Mouse (Mus musculus) neural tube, embryonic 14.5 days (tissue): ENCODE results near the gene Rab39. TPM values are rescaled to one million over a fixed set of nuclear protein-coding genes. Genes with fewer than 3 reads are reported as not detected.
A peak's percentile ranks its signal among the peaks of the same experiment; 100 is the strongest.

Source experiments
- ATAC-seq: fragments of 200-750 bp; cut with Nextera tagmentation; 2 replicates; pipeline ENCODE4 v1.8.0; 2017; ENCODE audit warnings: low read depth, mild to moderate bottlenecking, moderate TSS enrichment, moderate library complexity
- H3K27ac ChIP-seq: fragments of 300-500 bp; sonication (generic); 2 replicates; pipeline ENCODE4 v1.5.1; 2014; ENCODE audit warnings: low read depth, mild to moderate bottlenecking, control low read depth, low read length, moderate library complexity, mixed read lengths
- H3K27me3 ChIP-seq: fragments of 300-500 bp; sonication (generic); 2 replicates; pipeline ENCODE4 v1.6.1; 2014; ENCODE audit warnings: low read length; ENCODE audit not compliant: control insufficient read depth, insufficient read depth
- H3K36me3 ChIP-seq: fragments of 300-500 bp; sonication (generic); 2 replicates; pipeline ENCODE4 v1.6.1; 2014; ENCODE audit warnings: low read length, mixed read lengths; ENCODE audit not compliant: control insufficient read depth, insufficient read depth
- H3K4me1 ChIP-seq: fragments of 300-500 bp; sonication (generic); 2 replicates; pipeline ENCODE4 v1.6.1; 2014; ENCODE audit warnings: low read length; ENCODE audit not compliant: control insufficient read depth, insufficient read depth
- H3K4me2 ChIP-seq: fragments of 300-500 bp; sonication (generic); 2 replicates; pipeline ENCODE4 v1.6.1; 2014; ENCODE audit warnings: mild to moderate bottlenecking, low read depth, low read length, control low read depth
- H3K4me3 ChIP-seq: fragments of 300-500 bp; sonication (generic); 2 replicates; pipeline ENCODE4 v1.5.1; 2014; ENCODE audit warnings: low read depth, low read length, control low read depth, mixed read lengths
- H3K9ac ChIP-seq: fragments of 300-500 bp; sonication (generic); replicated peaks from 2 replicates; pipeline ENCODE4 v1.6.1; 2014; ENCODE audit warnings: low read depth, mild to moderate bottlenecking, control low read depth, low read length, mixed read lengths
- H3K9me3 ChIP-seq: fragments of 300-500 bp; sonication (generic); 2 replicates; pipeline ENCODE4 v1.6.1; 2016; ENCODE audit warnings: low read length; ENCODE audit not compliant: control insufficient read depth
- WGBS: fragments of 180-500 bp; shearing (Covaris S2); extraction: QIAGEN DNeasy Blood & Tissue Kit; methylation state at CpG from one replicate; pipeline ENCODE4 v1.1.7; 2014; 5-methylcytosine and 5-hydroxymethylcytosine counted together
- polyA plus RNA-seq: library from polyadenylated mRNA; unstranded; fragments of >200 nt; fragmentation: Nextera tagmentation; extraction: Ambion mirVana; gene quantifications from 2 replicates; pipeline ENCODE4 v1.2.1, GENCODE M21; 2014

Gene Rab39
- polyA plus RNA-seq, 1 experiment from 2014 or later = 4.3 TPM

DNA sequence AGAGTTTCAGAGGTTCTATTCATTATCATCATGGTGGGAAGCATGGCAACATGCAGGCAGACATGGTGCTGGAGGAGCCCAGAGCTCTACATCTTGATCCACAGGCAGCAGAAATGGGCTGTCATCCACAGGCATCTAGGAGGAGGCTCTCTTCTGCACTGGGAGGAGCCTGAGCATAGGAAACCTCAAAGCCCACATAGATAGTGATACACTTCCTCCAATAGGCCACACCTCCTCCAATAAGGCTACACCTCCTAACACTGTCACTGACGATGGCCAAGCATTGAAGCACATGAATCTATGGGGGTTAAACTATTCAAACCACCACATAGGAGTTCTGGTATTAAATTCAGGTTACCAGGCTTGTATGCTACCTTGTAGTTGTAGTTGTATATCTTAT lies 12.3 kb downstream of the Rab39 start:
- no peak for ATAC-seq

DNA sequence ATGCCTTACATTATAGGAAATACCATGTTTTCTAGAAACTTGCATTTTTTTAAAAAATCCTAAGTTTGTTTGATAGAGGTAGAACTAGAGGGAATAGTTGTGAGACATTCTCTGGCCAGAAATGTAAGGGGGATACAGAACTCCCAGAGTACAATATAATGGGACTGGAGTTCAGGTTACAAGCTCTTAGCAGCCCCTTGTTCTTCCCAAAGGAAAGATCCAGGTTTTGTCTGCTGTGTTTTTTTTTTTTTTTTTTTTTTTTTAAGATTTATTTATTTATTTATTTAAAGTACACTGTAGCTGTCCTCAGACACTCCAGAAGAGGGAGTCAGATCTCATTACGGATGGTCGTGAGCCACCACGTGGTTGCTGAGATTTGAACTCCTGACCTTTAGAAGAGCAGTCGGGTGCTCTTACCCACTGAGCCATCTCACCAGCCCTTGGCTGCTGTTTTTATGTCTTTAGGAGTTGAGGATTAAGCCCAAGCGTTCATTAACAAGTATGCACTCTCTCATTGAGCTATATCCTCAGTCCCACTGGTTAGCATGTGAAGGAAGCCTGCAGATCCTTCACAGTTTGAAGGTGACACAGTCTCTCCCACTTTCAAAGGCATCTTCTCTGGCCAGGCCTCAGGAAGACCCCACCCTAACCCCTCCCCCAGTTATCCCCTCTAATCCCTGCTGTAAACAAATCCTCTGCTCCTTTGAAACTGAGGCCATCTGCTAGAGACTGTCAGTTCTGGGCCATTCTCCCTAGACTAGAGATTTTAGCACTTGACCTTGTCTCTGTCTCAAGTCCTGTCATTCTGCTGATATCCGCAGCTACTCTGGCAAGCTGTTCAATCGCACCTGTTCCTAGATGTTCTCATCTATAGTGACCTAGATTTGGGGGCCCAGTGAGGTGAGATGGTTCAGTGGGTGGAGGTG lies 14.0 kb downstream of the Rab39 start:
- WGBS = 56% methylated on average over 7 of the region's 7 CpGs

More for the DNA sequence above, 12.3 kb downstream of the Rab39 start:
- no peaks in the 10 kb centered on the region for H3K36me3 ChIP-seq
- no peak overlapping the region for H3K9ac ChIP-seq
- no peak overlapping the region for H3K4me3 ChIP-seq
- no peak overlapping the region for H3K27ac ChIP-seq
- no peak overlapping the region for H3K4me2 ChIP-seq
- no peaks in the 10 kb centered on the region for H3K9me3 ChIP-seq
- H3K27me3 ChIP-seq = no peaks in the 10 kb centered on the region
- H3K4me1 ChIP-seq = no peaks in the 10 kb centered on the region
- WGBS = 78% methylated on average over 1 of the region's 1 CpGs

DNA sequence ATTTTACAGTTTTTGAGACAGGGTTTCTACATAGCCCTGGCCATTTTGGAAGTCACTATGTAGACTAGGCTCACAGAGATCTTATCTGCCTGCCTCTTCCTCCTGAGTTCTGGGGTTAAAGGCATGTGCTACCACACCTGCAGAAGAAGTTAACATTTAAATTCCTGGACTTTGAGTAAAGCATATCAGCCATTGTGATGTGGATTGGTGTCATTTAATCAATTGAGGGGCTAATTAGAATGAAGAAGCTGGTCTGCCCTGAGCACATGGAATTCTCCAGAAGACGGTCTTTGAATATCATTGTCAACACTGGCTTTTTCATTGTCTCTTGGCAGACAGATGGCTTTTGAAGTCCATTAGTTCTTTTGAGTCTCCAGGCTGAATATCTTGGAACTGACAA lies 25.2 kb downstream of the Rab39 start:
- WGBS = 80% methylated on average over 1 of the region's 1 CpGs
- no peak overlapping the region for H3K4me3 ChIP-seq
- no peak overlapping the region for H3K27ac ChIP-seq
- H3K4me1 ChIP-seq = no peaks in the 10 kb centered on the region
- no peak for ATAC-seq
- H3K9me3 ChIP-seq = no peaks in the 10 kb centered on the region
- no peaks in the 10 kb centered on the region for H3K27me3 ChIP-seq
- no peak overlapping the region for H3K9ac ChIP-seq
- no peak overlapping the region for H3K4me2 ChIP-seq
- H3K36me3 ChIP-seq = no peaks in the 10 kb centered on the region

More for the DNA sequence above, 14.0 kb downstream of the Rab39 start:
- Histone ChIP-seq H3K36me3 (no peaks in the 10 kb centered on the region), H3K9me3 (no peaks in the 10 kb centered on the region), H3K9ac (no peak overlapping the region), H3K4me2 (no peak overlapping the region), H3K27ac (no peak overlapping the region), H3K27me3 (no peaks in the 10 kb centered on the region), H3K4me1 (no peaks in the 10 kb centered on the region), H3K4me3 (no peak overlapping the region)
- ATAC-seq = no peak

- Histone ChIP-seq H3K4me1 (no peaks in the 10 kb centered on the region), H3K27ac (no peak overlapping the region), H3K9me3 (no peaks in the 10 kb centered on the region), H3K36me3 (no peaks in the 10 kb centered on the region), H3K4me3 (no peak overlapping the region), H3K27me3 (no peaks in the 10 kb centered on the region), H3K9ac (no peak overlapping the region), H3K4me2 (no peak overlapping the region)
- no peak for ATAC-seq
- 74% methylated on average over 4 of the region's 4 CpGs for WGBS
Measured at GRCm38 (mm10) chr9:53676921-53677320, 29.1 kb downstream of the Rab39 start.

DNA sequence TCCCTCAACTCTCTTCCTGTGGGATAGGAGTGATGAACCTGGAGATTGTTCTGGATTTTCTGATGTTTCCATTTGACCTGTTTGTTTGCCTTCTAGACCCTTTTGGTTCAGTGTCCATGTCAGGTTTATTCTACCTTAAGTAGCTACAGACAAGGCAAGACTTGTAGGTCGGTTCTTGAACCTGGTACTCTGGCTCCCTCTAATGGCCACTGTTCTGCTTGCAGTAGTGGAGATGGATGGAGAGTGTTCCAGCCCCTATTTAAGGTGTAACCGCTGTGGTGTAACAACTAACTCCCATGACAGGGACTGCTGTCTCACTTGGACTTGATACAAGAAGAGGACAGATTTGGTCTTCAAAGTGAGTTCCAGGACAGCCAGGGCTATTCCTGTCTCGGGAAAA lies 32.5 kb downstream of the Rab39 start:
- Histone ChIP-seq H3K27ac (no peak overlapping the region), H3K9ac (no peak overlapping the region), H3K27me3 (no peaks in the 10 kb centered on the region), H3K9me3 (no peaks in the 10 kb centered on the region), H3K4me1 (no peaks in the 10 kb centered on the region), H3K36me3 (no peaks in the 10 kb centered on the region), H3K4me3 (no peak overlapping the region), H3K4me2 (no peak overlapping the region)
- ATAC-seq = no peak
- WGBS = 18% methylated on average over 3 of the region's 3 CpGs

DNA sequence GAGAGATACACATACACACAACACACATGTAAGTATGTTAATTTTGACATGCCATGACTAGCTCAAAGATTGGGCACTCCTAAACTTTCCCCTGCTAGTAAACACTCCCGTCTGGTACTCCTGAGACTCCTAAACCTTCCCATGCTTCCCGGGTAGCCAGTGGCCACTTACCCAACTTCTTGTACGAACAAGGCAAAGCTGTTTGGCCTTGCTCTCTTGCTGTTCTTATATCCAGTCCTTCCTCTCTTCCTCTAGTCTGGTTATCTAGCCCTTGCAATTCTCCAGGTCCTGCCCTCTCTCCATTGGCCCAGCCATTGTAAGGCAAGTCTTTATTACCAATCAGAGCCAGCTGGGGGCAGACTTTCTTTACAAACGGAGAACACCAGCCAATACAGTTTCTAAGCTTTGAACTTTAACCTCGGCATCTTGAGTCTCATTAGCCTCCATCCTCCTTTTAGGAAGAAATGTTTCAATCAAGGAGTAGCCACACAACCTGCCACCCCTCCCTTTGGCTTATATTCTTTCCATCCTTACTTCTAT lies 36.3 kb downstream of the Rab39 start, which contains the start of gene Cul5:
Gene Cul5 (minus strand): TSS at position 335 of the 540 bp plus-strand sequence.
- Histone ChIP-seq H3K27ac (no peak within 1 kb of the TSS), H3K27me3 (no peaks in the 10 kb centered on the region), H3K9ac (no peak within 1 kb of the TSS), H3K4me3 (no peak within 1 kb of the TSS), H3K9me3 (no peaks in the 10 kb centered on the region), H3K4me2 (no peak within 1 kb of the TSS), H3K36me3 (no peaks in the 10 kb centered on the region), H3K4me1 (peaks cover 14% of the 10 kb centered on the region)
- no peak for ATAC-seq
- 52% methylated on average over 5 of the region's 5 CpGs for WGBS

DNA sequence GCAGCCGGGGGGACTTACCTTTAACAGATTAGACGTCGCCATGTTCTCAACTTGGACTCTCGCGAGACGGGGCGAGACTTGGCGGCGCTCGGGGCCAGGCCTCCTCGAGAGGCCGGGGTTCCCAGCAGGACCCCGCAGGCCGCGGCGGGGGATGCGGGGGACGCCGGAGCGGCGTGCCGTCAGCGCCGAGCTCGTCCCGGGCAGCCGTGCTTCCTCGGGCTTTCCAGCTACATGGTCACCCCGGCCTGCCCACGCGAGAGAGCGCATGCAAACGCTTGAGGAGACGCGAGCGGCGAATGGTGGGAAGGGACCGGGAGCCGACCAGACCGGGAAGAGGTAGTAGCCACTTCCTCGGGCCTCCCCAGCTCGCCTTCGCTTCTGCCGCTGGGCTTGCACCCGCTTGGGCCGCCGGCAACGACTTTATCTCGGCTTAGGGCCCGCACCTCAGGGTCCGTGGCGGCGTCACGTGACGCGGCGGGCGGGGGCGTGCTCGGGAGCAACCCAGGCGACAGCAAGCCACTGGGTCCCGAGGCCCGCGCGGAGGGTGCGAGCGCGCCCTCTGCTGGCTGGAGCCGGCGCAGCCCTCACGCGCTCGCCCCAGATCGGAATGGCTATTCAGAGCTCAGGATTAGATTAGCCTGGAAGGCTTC lies 38.9 kb downstream of the Rab39 start:
- Histone ChIP-seq H3K4me2 (peak overlapping the region; percentile 54), H3K4me3 (peak overlapping the region; percentile 84), H3K9me3 (no peaks in the 10 kb centered on the region), H3K27me3 (no peaks in the 10 kb centered on the region), H3K36me3 (no peaks in the 10 kb centered on the region), H3K4me1 (peaks cover 20% of the 10 kb centered on the region), H3K9ac (peak overlapping the region; percentile 98), H3K27ac (peak overlapping the region; percentile 98)
- under 1% methylated on average over 72 of the region's 74 CpGs for WGBS
- ATAC-seq = peak; percentile 98

- Histone ChIP-seq H3K9ac (peak overlapping the region; percentile 98), H3K27me3 (no peaks in the 10 kb centered on the region), H3K36me3 (no peaks in the 10 kb centered on the region), H3K27ac (peak overlapping the region; percentile 98), H3K4me3 (peak overlapping the region; percentile 84), H3K9me3 (no peaks in the 10 kb centered on the region), H3K4me1 (peaks cover 20% of the 10 kb centered on the region), H3K4me2 (peak overlapping the region; percentile 54)
- WGBS = under 1% methylated on average over 28 of the region's 28 CpGs
- ATAC-seq = no peak
Measured at GRCm38 (mm10) chr9:53666665-53667019, 39.4 kb downstream of the Rab39 start.

- H3K9ac ChIP-seq = no peak overlapping the region
- H3K27ac ChIP-seq = no peak overlapping the region
- H3K36me3 ChIP-seq = no peaks in the 10 kb centered on the region
- no peaks in the 10 kb centered on the region for H3K9me3 ChIP-seq
- peaks cover 20% of the 10 kb centered on the region for H3K4me1 ChIP-seq
- no peak for ATAC-seq
- H3K4me3 ChIP-seq = no peak overlapping the region
- H3K27me3 ChIP-seq = no peaks in the 10 kb centered on the region
- H3K4me2 ChIP-seq = peak overlapping the region; percentile 54; the same call in 1 of the 2 replicates
Measured at GRCm38 (mm10) chr9:53665428-53665827, 40.6 kb downstream of the Rab39 start.
